Mouse (Mus musculus): ENCODE measurements around the gene Ercc6. TPM values are rescaled to one million over a fixed set of nuclear protein-coding genes. Genes with fewer than 3 reads are reported as not detected.

Ercc6 gene
- polyA plus RNA-seq, 1 experiment from 2014 or later, result 8.4 TPM

DNA sequence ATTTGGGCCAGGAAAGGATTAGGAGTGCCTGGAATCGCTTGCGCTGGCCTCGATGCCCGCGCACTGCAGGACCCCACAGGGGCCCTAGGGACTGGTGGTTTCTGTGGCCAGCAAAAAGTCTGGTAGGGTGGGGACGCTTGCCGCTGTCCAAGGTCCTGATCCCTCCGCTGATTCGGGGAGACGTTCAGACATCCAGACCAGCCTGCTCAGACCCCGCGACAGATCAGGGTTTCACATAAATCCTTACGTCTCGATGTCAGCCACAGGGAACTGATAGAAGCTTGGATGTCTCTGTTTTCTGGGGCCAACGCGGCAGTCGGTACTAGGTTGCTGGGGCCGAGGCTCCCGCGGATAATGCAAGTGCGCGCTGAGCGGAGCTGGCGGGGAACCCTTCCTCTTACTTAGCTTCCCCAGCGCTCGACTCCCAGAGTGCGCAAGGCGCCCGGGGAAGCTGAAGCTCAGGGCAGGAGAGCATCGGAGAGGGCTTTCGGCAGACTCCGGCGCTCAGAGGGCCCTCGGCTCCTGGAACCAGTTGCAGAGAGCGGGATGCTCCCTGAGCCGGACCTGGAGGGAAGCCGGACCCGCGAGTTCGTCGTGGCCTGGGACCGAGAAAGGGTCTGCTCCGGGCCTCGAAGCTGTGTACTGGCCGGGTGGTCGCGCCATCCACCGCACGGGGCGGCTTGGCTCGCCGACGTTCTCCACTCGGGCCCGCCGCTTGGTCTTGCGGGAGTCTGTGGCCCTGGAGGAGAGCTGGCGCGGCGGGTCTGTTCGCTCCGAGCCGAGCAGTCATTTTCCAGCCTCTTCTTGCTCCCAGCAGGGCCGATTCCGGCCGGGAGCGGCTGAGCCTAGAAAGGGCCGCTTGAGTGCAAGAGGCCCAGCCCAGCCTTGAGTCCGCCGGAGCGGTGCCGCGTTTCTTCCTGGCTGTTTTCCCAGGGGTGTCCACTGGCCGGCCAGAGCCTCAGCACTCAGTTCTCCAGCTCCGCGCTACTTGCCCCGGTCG is 84.2 kb downstream of the Ercc6 start:
- Histone ChIP-seq H3K4me1 (replicated peaks; ENCODE audit: control insufficient read depth, insufficient read depth) (no peaks in the 10 kb centered on the region), H3K27ac (replicated peaks) (no peak overlapping the region), H3K4me3 (ENCODE audit: low read depth, low read length) (peak overlapping the region; percentile 18), H3K4me2 (replicated peaks; ENCODE audit: low read depth) (peak overlapping the region; percentile 35), H3K9ac (ENCODE audit: low read length) (no peak overlapping the region), H3K9me3 (ENCODE audit: control insufficient read depth, low read length) (no peaks in the 10 kb centered on the region), H3K27me3 (ENCODE audit: control insufficient read depth, insufficient read depth, low read length) (peaks cover 32% of the 10 kb centered on the region; the same call in 1 of the 2 replicates), H3K36me3 (ENCODE audit: control insufficient read depth, insufficient read depth, low read length) (no peaks in the 10 kb centered on the region)
- 1% methylated on average over 76 of the region's 78 CpGs for WGBS
- DNase-seq (ENCODE audit: low spot score) (peak; percentile 79), ATAC-seq (ENCODE audit: low FRiP score, low TSS enrichment) (peak; percentile 45; the same call in 1 of the 2 replicates)
- TF ChIP-seq CTCF (IDR thresholded peaks at IDR 0.05; ENCODE audit: low read depth), result no peak
- TF ChIP-seq EP300 (optimal IDR thresholded peaks at IDR 0.05), result no peak

- TF ChIP-seq EP300 (optimal IDR thresholded peaks at IDR 0.05) (no peak), CTCF (IDR thresholded peaks at IDR 0.05; ENCODE audit: low read depth) (no peak)
- 11% methylated on average over 23 of the region's 23 CpGs for WGBS
- Histone ChIP-seq H3K9me3 (ENCODE audit: control insufficient read depth, low read length) (no peaks in the 10 kb centered on the region), H3K27me3 (ENCODE audit: control insufficient read depth, insufficient read depth, low read length) (peaks cover 32% of the 10 kb centered on the region; the same call in 1 of the 2 replicates), H3K36me3 (ENCODE audit: control insufficient read depth, insufficient read depth, low read length) (no peaks in the 10 kb centered on the region), H3K27ac (replicated peaks) (no peak overlapping the region), H3K4me1 (replicated peaks; ENCODE audit: control insufficient read depth, insufficient read depth) (no peaks in the 10 kb centered on the region), H3K9ac (ENCODE audit: low read length) (no peak overlapping the region), H3K4me2 (replicated peaks; ENCODE audit: low read depth) (no peak overlapping the region), H3K4me3 (ENCODE audit: low read depth, low read length) (no peak overlapping the region; the same call in 1 of the 2 replicates)
- DNase-seq (ENCODE audit: low spot score) (no peak), ATAC-seq (ENCODE audit: low FRiP score, low TSS enrichment) (no peak)
Measured at GRCm38 (mm10) chr14:32598437-32599219, 85.3 kb downstream of the Ercc6 start.

GRCm38 (mm10) chr14:32599290-32600041 is 86.1 kb downstream of the Ercc6 start, which contains the start of gene Prrxl1:
Prrxl1 (plus strand) TSS chr14:32599407.
- Histone ChIP-seq H3K9ac (ENCODE audit: low read length) (no peak within 1 kb of the TSS), H3K4me1 (replicated peaks; ENCODE audit: control insufficient read depth, insufficient read depth) (no peaks in the 10 kb centered on the region), H3K27me3 (ENCODE audit: control insufficient read depth, insufficient read depth, low read length) (peaks cover 32% of the 10 kb centered on the region; the same call in 1 of the 2 replicates), H3K4me3 (ENCODE audit: low read depth, low read length) (peak within 1 kb of the TSS; percentile 21; the same call in 1 of the 2 replicates), H3K36me3 (ENCODE audit: control insufficient read depth, insufficient read depth, low read length) (no peaks in the 10 kb centered on the region), H3K4me2 (replicated peaks; ENCODE audit: low read depth) (no peak within 1 kb of the TSS; the same call in 1 of the 2 replicates), H3K9me3 (ENCODE audit: control insufficient read depth, low read length) (no peaks in the 10 kb centered on the region), H3K27ac (replicated peaks) (no peak within 1 kb of the TSS)
- under 1% methylated on average over 53 of the region's 53 CpGs for WGBS
- TF ChIP-seq EP300 (optimal IDR thresholded peaks at IDR 0.05) (no peak), CTCF (IDR thresholded peaks at IDR 0.05; ENCODE audit: low read depth) (no peak)
- ATAC-seq (ENCODE audit: low FRiP score, low TSS enrichment) (no peak; the same call in 1 of the 2 replicates), DNase-seq (ENCODE audit: low spot score) (no peak)

GRCm38 (mm10) chr14:32600110-32600509 is 86.8 kb downstream of the Ercc6 start:
- H3K27me3 ChIP-seq (ENCODE audit: control insufficient read depth, insufficient read depth, low read length), result peaks cover 32% of the 10 kb centered on the region; the same call in 1 of the 2 replicates
- TF ChIP-seq CTCF (IDR thresholded peaks at IDR 0.05; ENCODE audit: low read depth) (no peak), EP300 (optimal IDR thresholded peaks at IDR 0.05) (no peak)
- 9% methylated on average over 16 of the region's 16 CpGs for WGBS
- no peaks in the 10 kb centered on the region for H3K4me1 ChIP-seq (replicated peaks; ENCODE audit: control insufficient read depth, insufficient read depth)
- no peak overlapping the region for H3K27ac ChIP-seq (replicated peaks)
- no peaks in the 10 kb centered on the region for H3K9me3 ChIP-seq (ENCODE audit: control insufficient read depth, low read length)
- no peaks in the 10 kb centered on the region for H3K36me3 ChIP-seq (ENCODE audit: control insufficient read depth, insufficient read depth, low read length)
- DNase-seq (ENCODE audit: low spot score) (no peak), ATAC-seq (ENCODE audit: low FRiP score, low TSS enrichment) (no peak)
- no peak overlapping the region for H3K4me3 ChIP-seq (ENCODE audit: low read depth, low read length)
- H3K9ac ChIP-seq (ENCODE audit: low read length), result no peak overlapping the region
- no peak overlapping the region for H3K4me2 ChIP-seq (replicated peaks; ENCODE audit: low read depth)

DNA sequence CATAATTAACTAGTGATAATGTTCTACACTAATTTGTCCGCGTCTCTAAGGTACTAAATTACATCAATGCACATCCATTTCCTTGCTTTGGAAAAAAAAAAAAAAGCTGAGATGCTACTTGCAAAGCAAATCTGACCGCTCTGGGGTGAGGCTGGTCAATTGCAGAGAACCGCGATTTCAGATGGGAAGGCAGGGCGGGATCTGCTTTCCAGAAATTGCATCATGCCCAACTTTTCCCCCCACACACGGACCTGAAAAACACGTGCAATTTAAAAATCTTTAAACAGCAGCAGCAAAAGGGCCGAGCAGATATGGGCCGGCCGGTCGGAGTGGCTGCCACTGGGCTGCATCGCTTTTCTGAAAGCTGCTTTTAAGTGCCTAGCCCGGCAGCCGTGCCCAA is 92.2 kb downstream of the Ercc6 start:
- no peak overlapping the region for H3K4me3 ChIP-seq (ENCODE audit: low read depth, low read length)
- H3K27ac ChIP-seq (replicated peaks), result no peak overlapping the region
- WGBS, result 61% methylated on average over 15 of the region's 15 CpGs
- no peaks in the 10 kb centered on the region for H3K9me3 ChIP-seq (ENCODE audit: control insufficient read depth, low read length)
- no peaks in the 10 kb centered on the region for H3K36me3 ChIP-seq (ENCODE audit: control insufficient read depth, insufficient read depth, low read length)
- no peaks in the 10 kb centered on the region for H3K4me1 ChIP-seq (replicated peaks; ENCODE audit: control insufficient read depth, insufficient read depth)
- no peak overlapping the region for H3K9ac ChIP-seq (ENCODE audit: low read length)
- H3K4me2 ChIP-seq (replicated peaks; ENCODE audit: low read depth), result no peak overlapping the region
- no peak for TF ChIP-seq CTCF (IDR thresholded peaks at IDR 0.05; ENCODE audit: low read depth)
- TF ChIP-seq EP300 (optimal IDR thresholded peaks at IDR 0.05), result no peak
- DNase-seq (ENCODE audit: low spot score) (no peak), ATAC-seq (ENCODE audit: low FRiP score, low TSS enrichment) (no peak)
- H3K27me3 ChIP-seq (ENCODE audit: control insufficient read depth, insufficient read depth, low read length), result no peaks in the 10 kb centered on the region; the same call in 1 of the 2 replicates

Data from stomach, postnatal 0 days (tissue).